Mouse (Mus musculus) thymus, adult 2 months (tissue): ENCODE measurements around the gene Vgll2. TPM values are rescaled to one million over a fixed set of nuclear protein-coding genes. Genes with fewer than 3 reads are reported as not detected.

Experiments
- DNase-seq: peaks from one replicate; pipeline ENCODE4 v3.0.0; 2021
- H3K27ac ChIP-seq: fragments of 200-500 bp; 2 replicates; pipeline ENCODE4 v1.5.1; 2012; ENCODE audit warnings: low read length, control low read depth; ENCODE audit not compliant: control insufficient read depth, insufficient read depth
- H3K27me3 ChIP-seq: fragments of 200-500 bp; 2 replicates; pipeline ENCODE4 v1.6.1; 2012; ENCODE audit warnings: mild to moderate bottlenecking, low read length, moderate library complexity, mixed read lengths; ENCODE audit not compliant: control insufficient read depth, insufficient read depth
- H3K36me3 ChIP-seq: fragments of 200-500 bp; 2 replicates; pipeline ENCODE4 v1.6.1; 2012; ENCODE audit warnings: mild to moderate bottlenecking, low read length, moderate library complexity; ENCODE audit not compliant: control insufficient read depth, insufficient read depth
- H3K4me1 ChIP-seq: fragments of 200-500 bp; replicated peaks from 2 replicates; pipeline ENCODE4 v1.6.1; 2012; ENCODE audit warnings: low read length; ENCODE audit not compliant: control insufficient read depth, insufficient read depth
- H3K4me3 ChIP-seq: fragments of 200-500 bp; 2 replicates; pipeline ENCODE4 v1.5.1; 2012; ENCODE audit warnings: mild to moderate bottlenecking, low read length, control low read depth, moderate library complexity; ENCODE audit not compliant: control insufficient read depth, insufficient read depth
- CTCF ChIP-seq: fragments of 200-500 bp; IDR thresholded peaks from 2 replicates; pipeline ENCODE4 v1.5.1; 2012; ENCODE audit warnings: mild to moderate bottlenecking, control low read depth, low read length, moderate library complexity, borderline replicate concordance; ENCODE audit not compliant: control insufficient read depth, poor library complexity, insufficient read depth; ENCODE audit errors: extremely low read depth
- POLR2A ChIP-seq: fragments of 200-500 bp; IDR thresholded peaks from 2 replicates; pipeline ENCODE4 v1.6.1; 2012; ENCODE audit warnings: mild to moderate bottlenecking, low read length, control low read depth, moderate library complexity; ENCODE audit not compliant: control insufficient read depth, poor library complexity, insufficient read depth; ENCODE audit errors: extremely low read depth
- WGBS: fragments of 180-500 bp; shearing (Covaris S2); methylation state at CpG from one replicate; pipeline ENCODE4 v1.1.7; 2018; 5-methylcytosine and 5-hydroxymethylcytosine counted together
- polyA plus RNA-seq: library from polyadenylated mRNA; depleted of rRNA; stranded (reverse); fragments of >200 nt; gene quantifications from 2 replicates; pipeline ENCODE4 v1.2.3, GENCODE M21; 2012; rRNA removed

Vgll2 gene
- polyA plus RNA-seq: 0.66 and 1.2 TPM in 2 replicates

GRCm38 (mm10) chr10:52022413-52023212 lies at the start of gene Vgll2:
TSS of gene Vgll2 (plus strand) at chr10:52022502.
- TF ChIP-seq CTCF (no peak), POLR2A (no peak)
- Histone ChIP-seq H3K27me3 (peaks cover 9% of the 10 kb centered on the region), H3K4me3 (no peak within 1 kb of the TSS), H3K36me3 (no peaks in the 10 kb centered on the region), H3K27ac (no peak within 1 kb of the TSS), H3K4me1 (no peaks in the 10 kb centered on the region)
- DNase-seq: no peak
- 2% methylated on average over 55 of the region's 60 CpGs for WGBS

GRCm38 (mm10) chr10:51975137-51975536 lies 47.2 kb upstream of the Vgll2 start:
- TF ChIP-seq POLR2A (no peak), CTCF (no peak)
- no peaks in the 10 kb centered on the region for H3K4me1 ChIP-seq
- WGBS: 74% methylated on average over 4 of the region's 4 CpGs
- H3K27me3 ChIP-seq: no peaks in the 10 kb centered on the region
- no peak overlapping the region for H3K4me3 ChIP-seq
- DNase-seq: no peak
- no peak overlapping the region for H3K27ac ChIP-seq
- no peaks in the 10 kb centered on the region for H3K36me3 ChIP-seq

- no peak overlapping the region for H3K27ac ChIP-seq
- H3K27me3 ChIP-seq: no peaks in the 10 kb centered on the region
- WGBS: 89% methylated on average over 3 of the region's 3 CpGs
- no peaks in the 10 kb centered on the region for H3K36me3 ChIP-seq
- TF ChIP-seq CTCF: no peak
- no peak for TF ChIP-seq POLR2A
- DNase-seq: no peak
- no peaks in the 10 kb centered on the region for H3K4me1 ChIP-seq
- H3K4me3 ChIP-seq: no peak overlapping the region
Measured at GRCm38 (mm10) chr10:51975587-51975986, 46.7 kb upstream of the Vgll2 start.

- Histone ChIP-seq H3K27me3 (no peaks in the 10 kb centered on the region), H3K4me3 (no peak overlapping the region), H3K36me3 (no peaks in the 10 kb centered on the region), H3K4me1 (no peaks in the 10 kb centered on the region), H3K27ac (no peak overlapping the region)
- 81% methylated on average over 6 of the region's 6 CpGs for WGBS
- TF ChIP-seq CTCF (no peak), POLR2A (no peak)
- no peak for DNase-seq
Measured at GRCm38 (mm10) chr10:51981651-51982050, 40.7 kb upstream of the Vgll2 start.

- no peak overlapping the region for H3K4me3 ChIP-seq
- H3K36me3 ChIP-seq: no peaks in the 10 kb centered on the region
- H3K27ac ChIP-seq: no peak overlapping the region
- DNase-seq: no peak
- no peaks in the 10 kb centered on the region for H3K27me3 ChIP-seq
- no peaks in the 10 kb centered on the region for H3K4me1 ChIP-seq
- WGBS: 86% methylated on average over 6 of the region's 6 CpGs
- TF ChIP-seq POLR2A (no peak), CTCF (no peak)
Measured at GRCm38 (mm10) chr10:51982395-51982794, 39.9 kb upstream of the Vgll2 start.

GRCm38 (mm10) chr10:52018471-52018870 lies 3.8 kb upstream of the Vgll2 start:
- TF ChIP-seq POLR2A (no peak), CTCF (no peak)
- Histone ChIP-seq H3K4me1 (no peaks in the 10 kb centered on the region), H3K4me3 (no peak overlapping the region), H3K36me3 (no peaks in the 10 kb centered on the region), H3K27ac (no peak overlapping the region), H3K27me3 (peaks cover 6% of the 10 kb centered on the region)
- no peak for DNase-seq
- WGBS: 86% methylated on average over 1 of the region's 1 CpGs

- peaks cover 9% of the 10 kb centered on the region for H3K27me3 ChIP-seq
- WGBS: 8% methylated on average over 9 of the region's 9 CpGs
- no peak overlapping the region for H3K4me3 ChIP-seq
Measured at GRCm38 (mm10) chr10:52021231-52021630, 1.1 kb upstream of the Vgll2 start.

More at GRCm38 (mm10) chr10:52021231-52021630, 1.1 kb upstream of the Vgll2 start:
- Histone ChIP-seq H3K27ac (no peak overlapping the region), H3K36me3 (no peaks in the 10 kb centered on the region), H3K4me1 (no peaks in the 10 kb centered on the region)
- no peak for TF ChIP-seq POLR2A
- no peak for TF ChIP-seq CTCF
- no peak for DNase-seq
